Mouse (Mus musculus): ENCODE measurements at regions not wholly inside any gene's neighbourhood (a gene's known extent, or its start where the extent isn't known, plus 50 kb on each side); places are given as distances from the start of the nearest gene placed in this dataset.
A peak's percentile ranks its signal among the peaks of the same experiment; 100 is the strongest.

GRCm38 (mm10) chr14:120560416-120560815, 82.2 kb downstream of the Rap2a start:
- DNase-seq (ENCODE audit: low read depth, low spot score), result no peak

- peak; percentile 3 for DNase-seq (ENCODE audit: low read depth, low spot score)
Observed at GRCm38 (mm10) chr14:120560987-120561386, 82.7 kb downstream of the Rap2a start.

GRCm38 (mm10) chr14:120566945-120567344, 88.7 kb downstream of the Rap2a start:
- no peak for DNase-seq (ENCODE audit: low read depth, low spot score)

GRCm38 (mm10) chr14:120568054-120568453, 89.8 kb downstream of the Rap2a start:
- DNase-seq (ENCODE audit: low read depth, low spot score), result no peak

DNA sequence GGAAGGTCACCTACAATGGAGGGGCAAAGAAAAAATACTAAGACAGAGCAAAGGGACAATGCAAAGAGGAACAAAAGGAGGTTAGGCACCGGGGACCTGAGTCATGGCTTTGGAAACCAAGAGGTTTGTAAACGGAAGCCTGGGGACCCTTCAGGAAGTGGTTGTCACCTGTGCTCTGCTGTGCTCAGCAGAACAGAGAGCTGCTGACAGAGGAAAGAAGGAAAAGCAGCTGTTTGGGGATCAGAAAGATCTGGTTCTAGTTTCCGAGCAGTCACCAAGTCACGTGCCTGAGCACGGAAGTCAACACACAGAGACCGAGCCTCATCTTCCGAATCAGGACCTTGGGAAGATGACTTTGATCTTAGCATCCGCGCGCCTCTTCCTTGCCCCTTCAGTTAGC, 94.0 kb downstream of the Rap2a start:
- no peak for DNase-seq (ENCODE audit: low read depth, low spot score)

GRCm38 (mm10) chr14:120575202-120575601, 97.0 kb downstream of the Rap2a start:
- DNase-seq (ENCODE audit: low read depth, low spot score), result no peak

GRCm38 (mm10) chr14:120578352-120579080, 100.3 kb downstream of the Rap2a start:
- DNase-seq (ENCODE audit: low read depth, low spot score), result no peak

DNA sequence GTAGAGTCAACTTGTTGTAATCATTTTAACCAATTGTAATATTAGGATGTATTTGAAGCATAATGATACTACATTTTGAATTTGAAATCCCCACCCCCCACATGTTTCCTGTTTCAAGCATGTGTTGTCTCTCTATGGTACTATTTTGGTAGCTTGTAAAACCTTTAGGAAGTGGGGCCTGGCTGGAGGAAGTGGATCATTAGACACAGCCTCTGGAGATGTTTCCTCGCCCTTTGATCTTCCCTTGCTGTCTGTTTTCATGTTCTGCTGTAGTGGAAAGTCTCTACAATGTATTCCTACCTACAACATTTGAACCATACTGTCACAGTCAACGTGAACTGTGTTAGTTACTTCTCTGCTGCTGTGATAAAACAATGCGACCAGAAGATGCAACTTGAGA, 105.6 kb downstream of the Rap2a start:
- no peak for DNase-seq (ENCODE audit: low read depth, low spot score)

- no peak for DNase-seq (ENCODE audit: low read depth, low spot score)
Observed at GRCm38 (mm10) chr14:120592191-120592590, 113.9 kb downstream of the Rap2a start.

DNA sequence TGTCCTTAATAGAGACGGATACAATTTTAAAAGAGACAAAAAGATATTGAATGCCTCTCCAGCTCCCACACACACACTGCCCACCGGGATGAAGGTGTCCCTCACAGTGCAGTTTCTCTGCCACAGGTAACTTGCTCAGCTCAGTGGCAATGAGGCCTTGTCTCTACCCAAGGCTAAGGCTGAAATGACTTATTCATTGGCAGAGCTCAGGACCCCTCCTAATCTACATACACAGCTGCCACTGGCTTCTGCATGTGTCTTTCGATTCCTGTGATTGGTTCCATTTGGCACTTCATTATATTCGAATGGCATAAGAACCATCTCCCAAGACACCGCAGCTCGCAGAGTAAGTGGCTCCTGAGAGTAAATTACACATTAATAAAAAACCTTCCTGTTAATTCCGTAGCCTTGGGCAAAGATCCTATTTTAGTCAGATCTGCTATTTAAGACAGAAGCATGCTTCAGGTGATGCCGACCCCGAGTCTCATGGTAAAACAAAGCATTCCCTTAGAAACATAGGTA, 122.2 kb downstream of the Rap2a start:
- no peak for DNase-seq (ENCODE audit: low read depth, low spot score)

DNA sequence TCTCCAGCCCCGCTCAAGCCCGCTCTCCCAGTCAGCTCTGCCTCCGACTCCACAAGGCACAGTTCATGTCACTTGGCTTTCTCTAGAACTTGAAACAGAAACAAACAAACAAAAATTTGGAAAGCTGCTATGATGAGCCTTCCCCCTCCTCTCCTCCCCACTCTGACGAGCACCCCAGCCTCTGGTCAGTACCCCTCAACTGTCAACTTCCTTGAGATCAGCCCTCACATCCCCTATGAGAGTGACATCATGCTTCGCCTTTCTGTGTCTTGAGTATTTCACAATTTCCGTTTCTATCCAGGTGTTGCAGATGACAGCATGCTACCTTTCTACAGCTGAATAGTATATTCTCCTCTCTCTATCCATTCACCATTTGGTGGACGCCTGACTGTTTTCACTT, 123.3 kb downstream of the Rap2a start:
- DNase-seq (ENCODE audit: low read depth, low spot score), result no peak

- no peak for DNase-seq (ENCODE audit: low read depth, low spot score)
Observed at GRCm38 (mm10) chr14:120603849-120604492, 125.7 kb downstream of the Rap2a start.

- DNase-seq (ENCODE audit: low read depth, low spot score), result no peak
Observed at GRCm38 (mm10) chr14:120607801-120608200, 129.6 kb downstream of the Rap2a start.

GRCm38 (mm10) chr14:120611311-120611710, 133.1 kb downstream of the Rap2a start:
- no peak for DNase-seq (ENCODE audit: low read depth, low spot score)

DNA sequence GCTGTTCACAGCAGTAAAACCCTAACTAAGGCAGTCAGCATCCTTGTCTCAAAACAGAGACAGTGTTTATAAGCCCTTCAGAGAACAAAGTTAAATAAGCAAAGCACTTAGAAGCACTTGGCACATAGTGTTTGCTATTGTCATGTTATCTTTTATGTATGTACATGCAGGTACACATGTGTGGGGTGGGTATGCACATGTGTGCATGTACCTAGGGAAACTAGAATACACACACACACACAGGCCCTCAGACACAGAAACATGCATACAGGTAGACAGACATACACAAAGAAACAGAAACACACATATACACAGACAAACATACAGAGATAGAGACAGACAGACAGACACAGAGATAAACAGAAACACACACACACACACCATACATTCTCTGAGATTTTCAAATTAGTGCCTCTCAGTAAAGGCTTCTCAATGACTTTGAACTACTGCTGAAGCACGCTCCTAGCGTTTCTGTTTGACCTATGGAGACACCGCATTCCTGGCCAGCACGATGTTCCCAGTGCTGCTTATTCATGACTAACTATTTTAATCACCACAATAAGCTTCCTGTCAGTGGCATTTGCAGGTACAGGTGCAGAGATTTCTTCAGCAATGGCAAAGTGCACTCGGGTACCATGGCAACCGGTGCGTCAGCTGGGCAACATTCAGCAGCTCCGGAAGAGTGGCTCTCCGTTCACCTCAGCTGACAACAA, 148.1 kb downstream of the Rap2a start:
- no peak for DNase-seq (ENCODE audit: low read depth, low spot score)

DNA sequence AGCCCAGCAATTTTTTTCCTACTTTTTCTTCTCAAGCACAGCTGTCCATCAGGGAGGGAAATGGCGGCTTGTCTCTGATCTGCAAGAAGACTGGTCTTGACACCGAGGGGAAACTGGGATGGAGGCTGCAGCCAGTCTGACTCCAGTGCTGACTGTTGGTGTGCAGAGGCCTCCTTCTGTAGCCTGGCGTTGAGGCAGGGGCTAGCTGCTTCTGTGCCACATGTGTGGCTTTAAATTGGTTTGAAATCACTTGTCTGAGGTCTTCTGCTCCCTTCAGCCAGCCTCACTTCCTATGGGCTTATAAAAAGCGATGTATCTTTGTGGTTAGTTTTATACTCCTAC, 148.7 kb downstream of the Rap2a start:
- no peak for DNase-seq (ENCODE audit: low read depth, low spot score)

DNA sequence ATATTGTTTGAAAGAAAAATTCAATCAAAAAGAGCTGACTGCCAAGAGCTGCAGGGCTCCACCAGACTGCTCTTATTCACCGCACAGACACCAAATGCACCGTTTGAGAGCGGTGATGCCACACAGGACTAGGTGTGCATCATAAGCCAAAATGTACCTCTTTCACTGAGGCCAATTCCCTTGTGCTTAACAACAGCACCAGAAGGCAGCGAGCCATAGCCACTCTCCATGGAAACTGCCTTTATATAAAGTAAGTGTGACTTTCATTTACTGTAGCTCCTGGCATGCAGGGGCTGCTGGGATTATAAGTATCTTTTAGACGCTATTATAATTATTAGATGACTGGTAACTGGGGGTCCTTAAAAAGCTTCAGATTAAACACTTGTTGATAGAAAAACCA, 154.5 kb downstream of the Rap2a start:
- DNase-seq (ENCODE audit: low read depth, low spot score), result no peak

GRCm38 (mm10) chr14:120636726-120637400, 158.6 kb downstream of the Rap2a start:
- peak; percentile 31 for DNase-seq (ENCODE audit: low read depth, low spot score)

DNA sequence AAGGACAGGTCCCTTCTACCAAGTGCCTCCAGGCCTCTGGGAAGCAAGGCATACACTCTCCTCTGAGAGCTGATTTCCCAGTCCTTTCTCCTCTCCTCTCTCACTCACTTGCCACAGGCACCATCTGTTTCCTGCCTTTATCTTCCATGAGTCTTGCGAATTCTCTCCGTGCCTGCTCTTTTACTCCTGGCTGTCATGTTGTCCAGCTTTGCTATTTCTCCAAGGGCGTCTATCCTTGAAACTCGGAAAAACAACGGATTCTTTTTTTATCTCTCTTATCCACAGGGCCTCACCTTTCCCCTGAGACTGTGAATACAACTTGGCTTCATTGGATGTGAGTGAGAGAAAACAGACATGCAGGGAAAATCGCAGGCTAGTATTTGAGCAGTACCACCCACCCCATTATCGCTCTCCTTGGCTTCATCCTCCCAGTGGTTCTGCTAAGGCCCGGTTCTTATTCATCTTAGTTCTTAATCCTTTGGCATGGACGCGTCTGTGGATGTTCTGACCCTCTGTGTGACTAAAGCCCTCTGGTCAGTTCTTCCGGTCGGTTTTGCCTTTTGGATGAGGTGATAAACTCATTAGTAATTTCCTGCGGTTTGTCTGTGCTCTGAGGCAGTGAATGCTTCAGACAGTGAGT, 159.4 kb downstream of the Rap2a start:
- DNase-seq (ENCODE audit: low read depth, low spot score), result peak; percentile 55

DNA sequence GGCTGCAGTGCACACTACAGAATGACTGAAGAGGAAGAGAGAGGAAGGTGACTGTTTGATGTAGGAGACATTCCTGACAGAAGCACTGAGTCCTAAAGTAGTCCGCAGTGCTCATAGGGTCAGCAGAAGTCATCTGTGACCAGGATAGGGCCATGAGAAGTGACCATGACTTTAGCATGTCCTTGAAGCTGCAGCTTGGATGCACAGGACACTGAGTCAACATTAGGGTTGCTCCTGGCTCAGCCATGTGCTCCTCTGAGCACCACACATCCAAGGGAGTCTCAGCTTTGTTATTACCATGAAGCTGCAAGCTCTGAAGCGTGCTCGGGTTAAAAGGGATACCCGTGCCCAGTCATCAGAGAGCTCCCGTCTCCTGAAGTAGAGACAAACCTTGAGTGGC, 164.3 kb downstream of the Rap2a start:
- no peak for DNase-seq (ENCODE audit: low read depth, low spot score)

GRCm38 (mm10) chr14:120652034-120652433, 173.8 kb downstream of the Rap2a start:
- no peak for DNase-seq (ENCODE audit: low read depth, low spot score)

Measured in 3T3-L1 (cell line).